Mouse (Mus musculus): ENCODE results near the gene Zfp119b.

DNA sequence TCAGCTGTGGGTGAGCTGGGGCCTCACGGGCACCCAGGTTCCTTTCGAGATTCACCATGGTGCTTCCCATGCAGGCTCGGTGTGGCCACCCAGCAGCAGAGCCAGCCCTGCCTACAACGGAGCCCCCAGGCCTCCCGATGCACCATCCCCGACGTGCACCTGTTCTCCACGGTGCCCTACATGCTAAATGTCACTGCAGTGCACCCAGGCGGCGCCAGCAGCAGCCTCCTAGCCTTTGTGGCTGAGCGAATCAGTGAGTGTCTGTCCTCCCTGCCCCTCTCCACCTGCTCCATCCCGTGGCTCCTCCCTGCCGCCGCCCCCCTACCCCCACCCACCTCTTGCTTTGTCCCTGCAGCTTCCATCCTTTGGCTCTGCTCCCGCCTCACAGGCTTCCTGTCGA lies 4.9 kb upstream of the Zfp119b start:
- TF ChIP-seq CTCF (IDR thresholded peaks at IDR 0.05) (no peak), EP300 (IDR thresholded peaks at IDR 0.05) (no peak)
